Mouse (Mus musculus) G1E (cell line): ENCODE data around the gene Aldh3b2.

Source experiments
- CTCF ChIP-seq: IDR thresholded peaks from 2 replicates; pipeline ENCODE4 v1.5.1; 2012; ENCODE audit warnings: low read depth, low read length, inconsistent platforms, mixed read lengths
- GATA1 ChIP-seq: IDR thresholded peaks from 2 replicates; pipeline ENCODE4 v1.6.1; 2012; ENCODE audit warnings: borderline replicate concordance, low read length, inconsistent platforms, mixed read lengths
- TAL1 ChIP-seq: conservative IDR thresholded peaks from 2 replicates; pipeline ENCODE4 v1.6.1; 2012; ENCODE audit warnings: low read depth, low read length, inconsistent platforms, mixed read lengths

- TF ChIP-seq CTCF (no peak), GATA1 (no peak), TAL1 (no peak)
Observed at GRCm38 (mm10) chr19:3923586-3923985, 48.5 kb upstream of the Aldh3b2 start.
